Mouse (Mus musculus) bone marrow macrophage, adult 2 months (primary cell): ENCODE data around the gene Mdfi.

ENCODE experiments used
- CTCF ChIP-seq: IDR thresholded peaks from 2 replicates; pipeline ENCODE4 v1.5.1; 2012; ENCODE audit warnings: low read depth, mild to moderate bottlenecking, low read length, moderate library complexity
- POLR2A ChIP-seq: IDR thresholded peaks from 2 replicates; pipeline ENCODE4 v1.6.1; 2012; ENCODE audit warnings: mild to moderate bottlenecking, low read depth, low read length, borderline replicate concordance

- TF ChIP-seq CTCF: peak; percentile 37
- no peak for TF ChIP-seq POLR2A
Observed at GRCm38 (mm10) chr17:47843465-47843864, 9.0 kb upstream of the Mdfi start.
